Mouse (Mus musculus) liver, embryonic 14.5 days (tissue): ENCODE measurements around the gene Surf6.

Source experiments
- CTCF ChIP-seq: IDR thresholded peaks from 2 replicates; pipeline ENCODE4 v1.5.1; 2016; ENCODE audit warnings: antibody characterized with exemption, low read depth, control low read depth
- EP300 ChIP-seq: IDR thresholded peaks from 2 replicates; pipeline ENCODE4 v1.6.1; 2016; ENCODE audit warnings: antibody characterized with exemption, low read depth

GRCm38 (mm10) chr2:26901834-26902400, 762 bp downstream of the Surf6 start:
- TF ChIP-seq CTCF: no peak
- TF ChIP-seq EP300: no peak
